Mouse (Mus musculus): ENCODE measurements at regions not wholly inside any gene's neighbourhood (a gene's known extent, or its start where the extent isn't known, plus 50 kb on each side); places are given as distances from the start of the nearest gene placed in this dataset.

GRCm38 (mm10) chr1:165086131-165086530 lies 74.4 kb downstream of the Tbx19 start:
- DNase-seq (ENCODE audit: low spot score in 2 of 2) = no peak
- intact Hi-C loops (cut with DNase I) = no loop called here

GRCm38 (mm10) chr1:165084753-165085152 lies 75.8 kb downstream of the Tbx19 start:
- intact Hi-C loops (cut with DNase I) = no loop called here
- DNase-seq (ENCODE audit: low spot score in 2 of 2) = no peak

GRCm38 (mm10) chr1:165084179-165084578 lies 76.4 kb downstream of the Tbx19 start:
- intact Hi-C loops (cut with DNase I) = no loop called here
- peak; percentile 65 to 66 for DNase-seq (ENCODE audit: low spot score in 2 of 2)

- DNase-seq (ENCODE audit: low spot score in 2 of 2) = no peak
- intact Hi-C loops (cut with DNase I) = no loop called here
These were observed 80.2 kb downstream of the Tbx19 start for GRCm38 (mm10) chr1:165080351-165080750.

- no peak for DNase-seq (ENCODE audit: low spot score in 2 of 2)
- intact Hi-C loops (cut with DNase I) = loop anchor here (5.0 kb wide), 2 partner anchors 35 kb away; no protein-coding TSS in a partner anchor
These were observed 83.3 kb downstream of the Tbx19 start for GRCm38 (mm10) chr1:165077313-165077712.

- peak; percentile 76 to 80 for DNase-seq (ENCODE audit: low spot score in 2 of 2)
- intact Hi-C loops (cut with DNase I) = loop anchor here (5.0 kb wide), 2 partner anchors 33 to 37 kb away; no protein-coding TSS in a partner anchor
These were observed 85.1 kb downstream of the Tbx19 start for GRCm38 (mm10) chr1:165075301-165076082.

- DNase-seq (ENCODE audit: low spot score in 2 of 2) = peak in 1 of 2 experiments; percentile 42
- intact Hi-C loops (cut with DNase I) = no loop called here
These were observed 88.6 kb downstream of the Tbx19 start for GRCm38 (mm10) chr1:165071831-165072491.

GRCm38 (mm10) chr1:165064981-165065380 lies 95.6 kb downstream of the Tbx19 start:
- intact Hi-C loops (cut with DNase I) = no loop called here
- no peak for DNase-seq (ENCODE audit: low spot score in 2 of 2)

- intact Hi-C loops (cut with DNase I) = no loop called here
These were observed 97.6 kb downstream of the Tbx19 start for GRCm38 (mm10) chr1:165062813-165063492.

GRCm38 (mm10) chr1:165061420-165061819 lies 99.2 kb downstream of the Tbx19 start:
- intact Hi-C loops (cut with DNase I) = no loop called here

More at GRCm38 (mm10) chr1:165062813-165063492, 97.6 kb downstream of the Tbx19 start:
- no peak for DNase-seq (ENCODE audit: low spot score in 2 of 2)

GRCm38 (mm10) chr1:165054245-165054644 lies 106.3 kb downstream of the Tbx19 start:
- DNase-seq (ENCODE audit: low spot score in 2 of 2) = no peak
- intact Hi-C loops (cut with DNase I) = no loop called here

More at GRCm38 (mm10) chr1:165061420-165061819, 99.2 kb downstream of the Tbx19 start:
- DNase-seq (ENCODE audit: low spot score in 2 of 2) = no peak

- no peak for DNase-seq (ENCODE audit: low spot score in 2 of 2)
- intact Hi-C loops (cut with DNase I) = no loop called here
These were observed 109.3 kb downstream of the Tbx19 start for GRCm38 (mm10) chr1:165051294-165051693.

- no peak for DNase-seq (ENCODE audit: low spot score in 2 of 2)
- intact Hi-C loops (cut with DNase I) = no loop called here
These were observed 110.4 kb downstream of the Tbx19 start for GRCm38 (mm10) chr1:165050176-165050575.

- intact Hi-C loops (cut with DNase I) = no loop called here
- DNase-seq (ENCODE audit: low spot score in 2 of 2) = peak; percentile 41 to 45
These were observed 111.3 kb upstream of the Xcl1 start for GRCm38 (mm10) chr1:165046637-165047036.

GRCm38 (mm10) chr1:165046056-165046455 lies 110.7 kb upstream of the Xcl1 start:
- DNase-seq (ENCODE audit: low spot score in 2 of 2) = no peak
- intact Hi-C loops (cut with DNase I) = no loop called here

GRCm38 (mm10) chr1:165043361-165043760 lies 108.0 kb upstream of the Xcl1 start:
- intact Hi-C loops (cut with DNase I) = loop anchor here (2.0 to 5.0 kb wide), 3 partner anchors 34 to 585 kb away; partner anchors contain the start of gene Atp1b1
- DNase-seq (ENCODE audit: low spot score in 2 of 2) = no peak

GRCm38 (mm10) chr1:165042105-165042504 lies 106.8 kb upstream of the Xcl1 start:
- DNase-seq (ENCODE audit: low spot score in 2 of 2) = peak in 1 of 2 experiments; percentile 39
- intact Hi-C loops (cut with DNase I) = loop anchor here (2.0 to 5.0 kb wide), 3 partner anchors 35 to 583 kb away; partner anchors contain the start of gene Atp1b1

- intact Hi-C loops (cut with DNase I) = loop anchor here (5.0 kb wide), 2 partner anchors 139 to 354 kb away; no protein-coding TSS in a partner anchor
These were observed 101.3 kb upstream of the Xcl1 start for GRCm38 (mm10) chr1:165036631-165037030.

GRCm38 (mm10) chr1:165035618-165036017 lies 100.3 kb upstream of the Xcl1 start:
- DNase-seq (ENCODE audit: low spot score in 2 of 2) = peak; percentile 51 to 59
- intact Hi-C loops (cut with DNase I) = loop anchor here (5.0 kb wide), 2 partner anchors 138 to 353 kb away; no protein-coding TSS in a partner anchor

More at GRCm38 (mm10) chr1:165036631-165037030, 101.3 kb upstream of the Xcl1 start:
- DNase-seq (ENCODE audit: low spot score in 2 of 2) = no peak

All from left cerebral cortex, postnatal 36 days (tissue).